Mouse (Mus musculus) mouse trophoblast stem cell (cell line): ENCODE measurements at regions not wholly inside any gene's neighbourhood (a gene's known extent, or its start where the extent isn't known, plus 50 kb on each side); places are given as distances from the start of the nearest gene placed in this dataset.

Source experiments
- in situ Hi-C, 2 experiments: fragments of 300-500 bp; cut with MseI, MboI; formaldehyde crosslinking; loops; 2 replicates in 1 of 2; 3 replicates in 1 of 2; pipeline ENCODE4 v1.15.1; 2025

GRCm38 (mm10) chr7:68864322-68865031, 115.4 kb upstream of the Arrdc4 start:
- in situ Hi-C loops = no loop called here

GRCm38 (mm10) chr7:68858471-68859210, 109.6 kb upstream of the Arrdc4 start:
- in situ Hi-C loops = no loop called here

GRCm38 (mm10) chr7:68851981-68852575, 103.0 kb upstream of the Arrdc4 start:
- in situ Hi-C loops = no loop called here

GRCm38 (mm10) chr7:68844606-68845005, 95.6 kb upstream of the Arrdc4 start:
- in situ Hi-C loops = loop anchor here in 1 of 2 experiments (25.0 kb wide), 1 partner anchor 457 kb away; no protein-coding TSS in a partner anchor

GRCm38 (mm10) chr7:68843374-68843773, 94.3 kb upstream of the Arrdc4 start:
- in situ Hi-C loops = loop anchor here in 1 of 2 experiments (25.0 kb wide), 1 partner anchor 456 kb away; no protein-coding TSS in a partner anchor

GRCm38 (mm10) chr7:68833977-68834791, 85.1 kb upstream of the Arrdc4 start:
- in situ Hi-C loops = loop anchor here (5.0 to 25.0 kb wide), 3 partner anchors 262 to 449 kb away; no protein-coding TSS in a partner anchor

GRCm38 (mm10) chr7:68833517-68833916, 84.5 kb upstream of the Arrdc4 start:
- in situ Hi-C loops = loop anchor here (5.0 to 25.0 kb wide), 3 partner anchors 261 to 449 kb away; no protein-coding TSS in a partner anchor

GRCm38 (mm10) chr7:68829861-68830260, 80.8 kb upstream of the Arrdc4 start:
- in situ Hi-C loops = loop anchor here (5.0 to 25.0 kb wide), 5 partner anchors 165 to 445 kb away; no protein-coding TSS in a partner anchor

- in situ Hi-C loops = loop anchor here (10.0 kb wide), 1 partner anchor 160 kb away; no protein-coding TSS in a partner anchor
Measured at GRCm38 (mm10) chr7:68824399-68824798, 75.4 kb upstream of the Arrdc4 start.

- in situ Hi-C loops = loop anchor here (10.0 kb wide), 1 partner anchor 159 kb away; no protein-coding TSS in a partner anchor
Measured at GRCm38 (mm10) chr7:68823646-68824045, 74.6 kb upstream of the Arrdc4 start.

- in situ Hi-C loops = loop anchor here (10.0 kb wide), 1 partner anchor 158 kb away; no protein-coding TSS in a partner anchor
Measured at GRCm38 (mm10) chr7:68823189-68823588, 74.1 kb upstream of the Arrdc4 start.

- in situ Hi-C loops = no loop called here
Measured at GRCm38 (mm10) chr7:68814823-68815666, 66.0 kb upstream of the Arrdc4 start.

GRCm38 (mm10) chr7:68809782-68810181, 60.7 kb upstream of the Arrdc4 start:
- in situ Hi-C loops = no loop called here
